Mouse (Mus musculus) stomach, postnatal 0 days (tissue): ENCODE results near the gene Mlh1.

Experiments
- CTCF ChIP-seq: IDR thresholded peaks from 2 replicates; pipeline ENCODE4 v1.5.1; 2016; ENCODE audit warnings: antibody characterized with exemption, low read depth, mild to moderate bottlenecking, moderate library complexity
- EP300 ChIP-seq: optimal IDR thresholded peaks from 2 replicates; pipeline ENCODE3; 2016; ENCODE audit warnings: antibody characterized with exemption

DNA sequence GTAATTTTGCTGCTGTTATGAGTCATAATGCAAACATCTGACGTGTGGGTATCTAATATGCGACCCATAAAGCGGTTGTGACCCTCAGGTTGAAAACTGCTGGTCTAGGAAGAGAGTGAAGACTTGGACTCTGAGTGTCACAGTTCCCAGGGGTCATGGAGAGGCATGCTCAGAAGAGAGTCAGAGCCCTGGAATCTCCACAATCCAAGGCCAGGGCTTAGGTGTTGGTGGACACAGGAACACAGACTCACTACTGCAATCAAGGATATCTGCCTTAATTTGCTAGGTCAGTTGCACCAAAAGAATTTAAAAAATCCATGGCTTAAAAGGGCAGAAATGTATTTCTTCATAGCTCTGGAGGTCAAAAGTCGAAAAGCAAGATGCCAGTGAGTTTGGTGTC lies 21.6 kb upstream of the Mlh1 start:
- TF ChIP-seq CTCF (no peak), EP300 (no peak)
